Mouse (Mus musculus): ENCODE data around the gene Sstr4.

Gene Sstr4

DNA sequence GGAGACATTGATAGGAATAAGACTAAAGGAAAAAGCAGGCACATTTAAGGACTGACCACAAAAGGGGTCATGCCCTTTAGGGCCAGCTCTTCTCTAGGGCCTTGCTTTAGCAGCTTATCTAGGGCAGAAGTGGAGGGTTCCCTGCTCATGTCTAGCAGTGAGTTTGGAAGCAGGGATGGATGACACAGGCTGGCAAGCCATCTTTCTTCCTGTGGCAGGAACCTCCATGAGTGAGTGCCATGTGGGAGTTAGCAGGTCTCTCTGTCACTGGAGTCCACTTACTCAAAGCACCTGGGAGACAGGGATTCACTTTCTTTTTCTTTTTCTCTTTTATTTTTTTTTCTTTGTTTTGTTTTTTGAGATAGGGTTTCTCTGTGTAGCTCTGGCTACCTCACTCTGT is 1.3 kb upstream of the Sstr4 start:
- no peak for DNase-seq (ENCODE audit: low spot score in 2 of 2)

DNA sequence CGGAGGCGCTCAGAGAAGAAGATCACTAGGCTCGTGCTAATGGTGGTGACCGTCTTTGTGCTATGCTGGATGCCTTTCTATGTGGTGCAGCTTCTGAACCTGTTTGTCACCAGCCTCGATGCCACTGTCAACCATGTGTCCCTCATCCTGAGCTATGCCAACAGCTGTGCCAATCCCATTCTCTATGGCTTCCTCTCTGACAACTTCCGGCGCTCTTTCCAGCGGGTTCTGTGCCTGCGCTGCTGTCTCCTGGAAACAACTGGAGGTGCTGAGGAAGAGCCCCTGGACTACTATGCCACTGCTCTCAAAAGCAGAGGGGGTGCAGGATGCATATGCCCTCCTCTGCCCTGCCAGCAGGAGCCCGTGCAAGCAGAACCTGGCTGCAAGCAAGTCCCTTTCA is 1.1 kb downstream of the Sstr4 start:
- no peak for DNase-seq (ENCODE audit: low spot score in 2 of 2)

DNA sequence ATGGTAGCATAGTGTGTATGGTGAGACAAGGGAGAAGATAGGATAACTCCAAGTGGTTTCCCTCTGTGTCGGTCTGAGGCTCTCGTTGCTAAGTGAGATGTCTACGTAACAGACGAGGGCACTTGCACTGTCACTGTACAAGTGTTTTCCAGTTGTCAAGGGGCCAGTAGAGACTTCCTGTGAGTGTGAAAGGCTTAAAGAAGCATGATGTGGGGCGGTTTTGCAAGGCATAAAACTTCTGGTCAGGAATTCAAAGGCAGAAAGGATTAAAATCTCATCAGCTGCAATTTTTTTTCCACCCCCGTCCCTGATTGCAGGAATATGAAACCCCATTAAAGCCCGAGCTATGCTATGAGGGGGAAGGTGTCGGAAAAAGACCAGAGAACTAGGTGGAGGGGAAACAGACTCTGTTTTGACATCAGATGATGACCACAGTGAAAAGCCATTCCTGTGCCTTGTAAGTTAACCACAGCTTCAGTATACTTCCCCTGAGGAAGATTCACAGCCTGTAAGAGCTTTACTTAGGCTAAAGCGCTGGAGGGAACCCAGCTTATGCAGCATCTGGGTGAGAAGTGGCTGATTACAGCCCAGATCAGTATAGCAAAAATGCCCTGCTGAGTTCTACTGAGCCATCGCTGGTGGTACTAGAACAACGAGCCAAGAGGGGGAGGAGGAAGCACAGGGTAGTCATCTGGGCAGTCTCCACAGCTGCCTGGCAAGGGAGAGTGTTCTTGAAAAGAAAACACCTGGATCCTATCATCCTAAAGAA is 2.1 kb downstream of the Sstr4 start:
- DNase-seq (ENCODE audit: low spot score in 2 of 2) = no peak

DNA sequence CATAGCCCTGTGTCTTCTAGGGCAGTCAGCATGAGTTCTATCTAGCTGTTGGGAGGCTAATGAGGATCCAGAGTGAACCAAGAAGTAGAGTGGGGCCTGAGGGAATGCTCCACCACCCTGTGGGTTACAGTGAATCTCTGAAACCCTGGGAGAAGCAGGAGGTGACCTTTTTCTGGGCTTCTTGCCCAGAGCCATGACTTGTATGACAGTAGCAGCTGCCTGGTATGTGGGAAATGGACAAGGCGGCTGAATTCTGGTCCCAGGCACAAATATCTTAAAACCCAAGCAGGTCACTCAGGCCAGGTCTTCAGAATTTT is 2.6 kb downstream of the Sstr4 start:
- DNase-seq (ENCODE audit: low spot score in 2 of 2) = no peak

DNA sequence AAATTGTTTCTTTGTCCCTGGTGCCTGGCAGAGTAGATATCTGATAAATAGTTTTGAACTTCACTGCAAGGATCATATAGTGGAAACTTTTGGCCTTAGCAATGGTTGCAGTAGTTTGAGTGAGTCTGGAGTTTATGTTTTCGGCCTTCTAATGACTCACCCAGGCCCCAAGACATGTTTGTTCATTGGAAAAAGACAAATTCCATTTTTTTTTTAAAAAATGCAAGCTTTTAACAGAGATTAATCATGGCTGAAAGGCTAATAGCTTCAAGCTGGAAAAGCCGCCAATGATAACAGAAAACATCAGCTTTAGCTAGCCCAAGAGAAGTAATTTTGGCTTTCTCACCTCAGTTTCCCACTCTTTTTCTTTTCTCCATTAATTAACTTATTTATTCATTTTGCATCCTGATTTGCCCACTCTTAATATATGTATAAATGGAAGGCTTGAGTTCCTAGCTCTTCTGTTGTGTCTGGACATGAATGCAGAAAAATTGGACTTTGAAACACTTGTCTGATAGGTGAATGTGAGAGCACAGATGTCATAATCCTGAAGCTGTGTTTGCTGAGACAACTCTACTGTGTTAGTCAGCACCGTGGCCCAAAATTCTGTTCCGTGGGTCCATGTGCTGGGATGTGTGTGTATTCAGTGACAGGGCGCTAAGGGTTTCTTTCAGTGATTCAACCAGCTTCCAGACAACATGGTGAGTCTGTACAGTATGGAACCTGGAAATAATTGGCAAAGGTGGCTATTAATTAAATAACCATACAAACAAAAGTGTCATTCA is 3.9 kb downstream of the Sstr4 start:
- no peak for DNase-seq (ENCODE audit: low spot score in 2 of 2)

DNA sequence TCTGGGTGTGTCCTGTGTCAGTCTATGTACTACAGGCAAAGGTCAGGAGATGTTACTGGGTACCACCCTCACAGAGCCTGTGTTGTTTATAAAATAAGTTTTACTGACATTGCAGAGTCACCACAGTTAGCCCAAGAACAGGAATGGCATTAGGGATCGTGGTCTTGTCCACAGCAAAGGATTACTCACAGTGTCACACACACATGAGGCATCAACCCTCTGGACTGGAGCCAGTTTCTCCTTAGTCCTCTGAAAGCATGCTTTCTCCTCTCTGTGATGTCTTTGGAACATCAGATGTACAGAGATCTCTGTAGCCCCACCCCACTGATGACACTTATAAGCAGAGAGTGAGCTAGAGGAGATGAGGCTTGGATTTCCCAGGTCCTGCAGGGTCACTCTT is 7.1 kb downstream of the Sstr4 start:
- no peak for DNase-seq (ENCODE audit: low spot score in 2 of 2)

DNA sequence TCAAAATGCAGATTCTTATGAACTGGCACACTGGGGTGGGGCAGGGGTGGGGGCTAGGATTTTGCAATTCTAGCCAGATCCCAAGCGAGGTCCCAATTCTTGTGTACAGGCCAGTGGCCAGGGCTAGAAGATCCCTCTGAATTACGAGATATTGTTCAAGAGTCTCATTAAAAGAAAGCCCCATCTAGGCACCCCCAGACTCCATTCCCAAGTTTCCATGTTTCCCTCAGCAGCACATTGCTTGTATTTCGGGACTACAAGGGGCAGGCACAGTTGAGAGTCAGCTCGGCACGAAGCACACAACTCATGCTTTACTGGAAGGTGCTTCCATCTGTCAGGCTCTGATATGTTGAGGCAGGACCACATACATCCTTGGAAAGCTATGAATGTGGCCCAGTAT is 9.8 kb downstream of the Sstr4 start:
- no peak for DNase-seq (ENCODE audit: low spot score in 2 of 2)

DNA sequence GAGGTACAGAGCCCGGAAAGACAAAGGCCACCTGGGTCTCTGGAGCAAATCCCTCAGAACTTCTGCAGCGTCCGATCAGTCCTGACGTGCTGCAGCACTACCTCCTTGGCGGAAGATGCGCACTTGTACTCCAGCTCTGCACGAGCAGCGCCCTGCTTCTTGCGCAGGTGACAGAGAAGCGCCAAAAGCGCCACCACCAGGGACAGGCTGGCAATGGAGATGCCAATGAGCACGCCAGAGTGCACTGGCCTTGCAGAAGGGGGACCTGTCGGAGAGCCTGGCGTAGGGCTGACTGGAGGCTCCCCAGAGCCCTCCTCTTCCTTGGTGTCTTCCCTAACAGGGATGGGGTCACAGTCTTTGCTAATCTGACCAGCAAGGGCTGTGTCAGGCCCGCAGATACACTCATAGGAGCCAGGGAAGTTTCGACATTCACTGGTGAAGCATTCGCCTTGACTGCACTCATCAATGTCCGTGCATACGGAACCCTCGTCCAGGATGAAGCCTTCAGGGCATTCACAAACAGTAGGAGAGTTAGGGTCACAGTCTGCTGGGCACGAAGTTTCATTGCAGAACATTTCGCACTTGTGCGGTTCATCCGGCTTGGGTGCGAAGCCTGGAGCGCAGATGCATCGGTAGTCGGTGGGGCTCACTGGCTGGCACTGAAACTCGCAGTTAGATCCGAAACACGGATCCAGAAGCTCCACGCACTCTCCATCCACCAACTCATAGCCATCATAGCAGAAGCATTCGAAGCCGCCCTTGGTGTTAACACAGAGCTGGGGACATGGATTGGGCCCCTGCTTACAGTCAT is 11.2 kb downstream of the Sstr4 start:
- peak; percentile 62 to 77 for DNase-seq (ENCODE audit: low spot score in 2 of 2)

DNA sequence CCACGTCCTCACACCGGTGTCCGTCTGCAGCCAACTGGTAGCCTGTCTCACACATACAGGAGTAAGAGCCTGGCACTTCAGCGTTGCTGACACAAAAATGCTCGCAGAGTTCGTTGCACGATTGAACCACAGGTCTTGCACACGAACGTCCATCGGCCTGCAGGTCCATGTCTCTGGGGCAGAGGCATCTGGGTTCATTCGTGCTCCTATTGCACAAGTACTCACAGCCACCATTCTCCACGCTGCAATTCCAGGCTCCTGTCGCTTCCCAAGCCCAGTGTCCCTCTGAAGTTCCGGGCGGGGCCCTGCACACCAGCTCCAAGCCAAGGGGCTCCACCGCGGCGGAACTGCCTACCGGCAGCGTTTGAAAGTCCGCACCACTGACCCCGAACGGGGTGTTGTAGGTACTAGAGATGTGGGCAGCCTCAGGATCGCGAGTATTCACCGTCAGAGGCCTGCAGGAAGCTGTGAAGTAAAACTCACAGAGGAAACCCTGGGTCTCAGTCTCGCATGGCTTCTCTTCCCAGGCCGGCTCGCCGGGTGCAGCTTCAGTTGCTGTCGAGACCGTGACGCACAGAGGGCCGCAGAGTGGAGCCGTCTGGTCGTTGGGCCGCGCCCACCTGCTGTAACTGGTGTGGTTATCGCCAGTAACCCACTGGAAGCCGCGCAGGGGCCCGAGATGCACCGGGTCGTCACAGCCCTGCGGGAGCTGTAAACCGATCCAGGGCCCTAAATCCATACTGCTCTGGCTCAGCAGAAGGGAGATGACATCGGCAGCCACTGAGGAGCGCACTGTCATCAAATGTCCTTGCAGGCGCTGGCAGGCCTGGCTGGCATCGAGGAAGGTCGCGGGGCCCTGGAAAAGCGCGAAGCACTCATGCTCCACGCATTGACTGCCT is 12.1 kb downstream of the Sstr4 start:
- peak; percentile 48 to 77 for DNase-seq (ENCODE audit: low spot score in 2 of 2)

DNA sequence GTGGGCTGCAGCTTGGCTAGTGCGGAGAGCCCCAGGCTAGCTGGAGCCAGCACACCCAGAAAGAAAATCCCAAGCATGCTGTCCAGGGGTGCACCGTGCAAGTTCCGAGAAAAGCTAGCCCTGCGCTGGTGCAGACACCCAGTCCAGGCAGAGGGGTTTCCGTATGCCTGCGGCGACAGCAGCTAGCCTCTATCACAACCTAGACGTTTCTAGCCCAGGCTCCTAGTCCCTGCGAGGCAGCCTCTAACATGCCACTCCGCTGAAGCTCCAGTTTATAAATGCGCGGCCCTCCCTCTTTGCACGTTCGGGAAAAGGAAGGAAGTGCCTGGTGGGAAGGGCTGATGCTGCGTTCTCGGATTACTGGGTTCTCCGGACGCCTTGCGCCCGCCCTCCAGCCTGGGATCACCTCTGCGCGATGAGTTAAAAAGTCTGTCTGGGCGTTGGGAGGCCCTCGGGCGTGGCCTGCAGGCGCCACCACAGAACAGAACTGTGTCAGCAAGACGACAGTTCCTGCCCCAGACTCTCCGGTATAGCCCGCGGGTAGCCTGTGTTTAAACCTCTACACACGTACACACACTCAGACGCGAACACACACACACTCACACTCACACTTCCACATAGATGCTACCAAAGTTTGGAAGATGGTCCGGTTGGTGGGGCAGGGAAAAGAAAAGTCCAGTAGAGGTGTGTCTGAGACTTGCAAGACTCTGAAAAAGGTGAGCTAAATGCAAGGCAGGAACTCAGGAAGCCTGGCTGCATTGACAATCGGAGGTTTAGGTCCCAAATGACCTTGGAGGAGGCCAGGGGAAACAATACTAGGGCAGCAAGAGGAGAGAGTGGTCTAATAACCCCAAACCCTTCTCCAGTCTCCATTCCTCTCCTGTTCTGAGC is 13.0 kb downstream of the Sstr4 start, which contains the start of gene Thbd:
Gene Thbd (minus strand): TSS at position 319 of the 891 bp plus-strand sequence.
- DNase-seq (ENCODE audit: low spot score in 2 of 2) = peak; percentile 56 to 77

DNA sequence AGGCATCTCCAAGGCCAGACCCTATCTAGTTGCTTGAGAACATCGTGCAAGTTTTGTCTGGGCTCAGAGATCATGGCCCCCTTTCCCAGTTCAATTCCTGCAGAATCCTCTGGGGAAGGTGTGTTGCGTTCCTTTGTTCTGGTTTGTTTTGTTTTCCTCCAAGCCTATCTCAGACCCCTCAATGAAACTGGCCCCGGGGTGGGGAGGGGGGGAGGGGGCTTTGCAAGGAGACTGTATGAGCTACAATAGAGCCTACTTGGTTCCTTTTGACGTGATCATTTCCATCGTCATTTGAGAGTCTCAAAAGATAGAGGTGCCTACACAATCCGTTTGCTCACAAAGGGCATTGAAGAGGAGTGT is 13.6 kb downstream of the Sstr4 start:
- DNase-seq (ENCODE audit: low spot score in 2 of 2) = no peak

DNA sequence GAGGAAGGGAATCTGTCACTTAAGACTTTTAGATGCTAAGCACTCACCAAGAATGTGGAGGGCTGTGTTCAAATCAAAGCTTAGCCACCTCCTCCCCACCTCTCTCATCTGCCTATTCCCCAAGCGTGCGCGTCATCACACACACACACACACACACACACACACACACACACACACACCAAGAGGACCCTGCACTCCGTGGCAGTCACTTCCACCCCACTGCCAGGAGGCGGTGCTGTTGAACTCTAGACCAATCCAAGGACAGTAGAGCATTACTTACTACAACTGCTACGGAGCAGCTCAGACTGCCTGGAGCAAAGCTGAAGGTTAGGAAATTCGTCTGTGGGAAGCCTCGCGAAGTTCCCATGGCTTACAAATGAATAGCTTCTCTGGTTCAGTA is 14.0 kb downstream of the Sstr4 start:
- DNase-seq (ENCODE audit: low spot score in 2 of 2) = peak; percentile 79 to 86

DNA sequence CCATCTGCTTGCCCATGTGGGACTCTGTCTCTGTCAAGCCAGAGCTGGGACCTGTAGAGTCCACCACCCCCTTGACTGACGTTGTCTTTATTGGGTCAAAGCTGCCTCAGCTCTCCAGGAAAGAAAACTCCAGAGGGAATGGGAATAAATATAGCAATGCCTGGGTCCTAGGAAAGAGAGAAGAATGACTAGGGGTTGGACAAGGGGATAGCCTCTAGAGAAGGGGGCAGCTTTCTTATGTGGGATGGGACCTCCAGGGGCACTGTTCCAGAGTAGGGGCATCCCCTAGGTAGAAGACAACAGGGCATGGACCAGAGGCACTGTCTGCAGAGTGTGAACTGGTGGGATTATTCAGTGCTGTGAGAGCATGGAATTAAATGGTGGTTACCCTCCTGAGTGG is 14.7 kb downstream of the Sstr4 start:
- DNase-seq (ENCODE audit: low spot score in 2 of 2) = no peak

DNA sequence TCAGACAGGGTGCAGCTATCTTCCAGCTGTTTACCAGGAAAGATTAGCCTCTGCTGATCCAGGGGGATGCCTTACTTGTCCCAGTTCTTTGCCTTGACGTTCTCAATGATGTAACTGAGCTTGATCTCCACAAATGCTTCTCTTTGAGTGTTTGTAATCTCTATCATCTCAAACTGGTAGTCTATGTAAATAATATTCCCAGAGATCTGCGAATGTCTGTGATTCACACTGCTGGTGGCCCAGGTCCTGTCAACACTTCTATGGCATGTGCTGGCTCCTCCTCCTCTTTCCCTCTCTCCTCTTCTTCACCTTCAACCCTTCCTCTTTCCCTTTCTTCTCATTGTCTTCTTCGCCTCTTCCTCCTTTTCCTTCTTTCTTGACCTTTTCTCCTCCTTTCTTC is 24.0 kb downstream of the Sstr4 start:
- DNase-seq (ENCODE audit: low spot score in 2 of 2) = no peak

DNA sequence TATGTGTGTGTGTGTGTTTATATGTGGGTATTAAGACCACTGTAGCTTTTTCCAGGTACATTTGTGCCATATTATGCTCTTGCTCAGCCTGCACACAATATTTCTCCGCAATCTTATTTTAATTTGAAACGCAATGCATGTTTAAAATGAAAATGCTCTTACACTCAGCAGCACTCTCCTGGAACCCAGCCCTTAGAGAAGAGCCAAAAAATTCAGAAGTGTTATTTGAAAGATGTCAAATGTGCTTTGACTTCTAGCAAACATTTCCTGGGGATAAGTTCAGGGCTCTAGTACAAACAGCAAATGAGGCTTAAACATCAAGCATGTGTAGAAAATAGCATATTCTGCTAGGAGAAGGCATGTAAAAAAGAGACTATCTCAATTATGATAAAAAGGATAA is 24.6 kb downstream of the Sstr4 start:
- no peak for DNase-seq (ENCODE audit: low spot score in 2 of 2)

DNA sequence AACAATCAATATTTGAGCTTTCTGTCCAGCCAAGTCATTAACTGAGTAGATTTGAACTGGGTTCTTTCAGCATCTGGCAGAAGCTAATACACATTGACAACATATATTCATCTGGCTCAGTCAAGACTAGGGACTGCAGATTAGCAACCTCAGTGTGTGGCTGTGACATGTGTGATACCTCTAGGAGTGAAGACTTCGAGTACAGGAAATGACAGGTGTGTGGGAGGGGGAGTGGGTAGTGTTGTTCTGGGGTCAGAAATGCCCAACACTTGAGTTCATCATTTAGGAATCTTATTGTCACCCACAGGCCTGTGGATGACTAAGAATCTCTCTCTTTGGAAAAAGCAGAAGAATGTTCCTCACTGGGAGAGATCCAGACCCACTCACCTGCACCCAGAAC is 26.0 kb downstream of the Sstr4 start:
- no peak for DNase-seq (ENCODE audit: low spot score in 2 of 2)

DNA sequence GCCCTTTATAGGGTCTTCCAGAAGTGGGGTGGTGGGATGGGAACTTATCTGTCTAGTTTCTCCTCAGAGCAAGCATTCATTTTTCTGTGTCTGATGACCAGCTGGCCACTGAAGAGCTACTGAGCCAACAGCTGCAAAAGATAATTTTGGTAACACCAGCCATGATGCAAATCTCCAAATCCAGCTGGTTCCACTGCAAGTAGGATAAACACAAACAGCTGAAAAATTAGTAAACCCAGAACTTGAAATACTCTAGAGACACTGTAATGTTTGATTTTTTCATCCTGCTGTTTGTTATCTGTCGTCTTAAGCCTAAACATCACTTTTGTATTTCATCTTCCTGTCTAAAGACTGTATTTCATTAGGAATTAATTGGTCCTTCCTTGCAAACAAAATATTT is 26.6 kb downstream of the Sstr4 start:
- no peak for DNase-seq (ENCODE audit: low spot score in 2 of 2)

DNA sequence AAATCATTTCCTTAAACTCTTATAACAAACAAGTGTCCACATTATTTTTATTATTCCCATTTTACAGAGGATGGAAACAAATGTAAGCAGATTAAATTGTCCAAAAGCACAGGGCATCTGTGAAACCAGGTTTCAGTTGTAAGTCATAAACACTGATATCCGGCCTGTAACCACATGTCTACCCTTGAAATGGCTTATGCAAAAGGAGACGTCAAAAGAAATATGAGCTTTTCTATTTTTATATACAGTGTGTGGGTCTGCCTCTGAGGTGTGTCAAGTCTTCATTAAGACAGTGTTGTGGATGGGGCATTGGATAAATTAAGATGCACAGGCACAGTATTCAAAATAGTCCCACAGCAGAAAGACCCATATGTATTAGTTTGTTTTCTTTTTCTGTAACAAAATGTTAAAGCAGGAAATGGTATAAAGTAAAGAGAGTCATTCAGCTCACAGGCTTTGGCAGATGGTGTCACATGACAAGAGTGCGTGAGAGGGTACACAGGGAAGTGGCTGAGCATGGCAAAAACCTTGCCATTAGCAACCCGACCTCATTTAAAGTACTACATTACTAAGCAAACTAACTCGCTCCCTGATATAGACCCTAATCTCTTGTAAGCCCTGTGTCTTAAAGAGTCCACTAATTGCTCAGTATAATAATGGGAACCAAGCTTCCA is 30.7 kb downstream of the Sstr4 start:
- no peak for DNase-seq (ENCODE audit: low spot score in 2 of 2)

DNA sequence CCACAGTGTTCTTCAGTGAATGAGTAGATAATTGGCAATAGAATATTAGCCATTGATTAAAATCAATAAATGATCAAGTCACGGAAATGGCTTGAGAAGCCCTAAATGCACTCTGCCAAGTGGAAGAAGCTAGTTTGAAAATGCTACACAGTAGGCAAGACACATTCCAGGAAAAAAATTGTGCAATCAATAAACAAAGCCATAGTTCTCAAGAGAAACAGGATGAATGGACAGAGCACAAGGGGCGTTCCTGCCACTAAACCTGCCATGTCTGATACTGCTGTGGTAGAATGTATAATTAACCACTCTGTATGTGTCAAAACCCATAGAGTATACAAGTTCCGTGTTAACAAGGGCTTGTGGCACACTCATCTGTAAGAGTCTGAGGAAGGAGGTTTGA is 32.4 kb downstream of the Sstr4 start:
- DNase-seq (ENCODE audit: low spot score in 2 of 2) = no peak

DNA sequence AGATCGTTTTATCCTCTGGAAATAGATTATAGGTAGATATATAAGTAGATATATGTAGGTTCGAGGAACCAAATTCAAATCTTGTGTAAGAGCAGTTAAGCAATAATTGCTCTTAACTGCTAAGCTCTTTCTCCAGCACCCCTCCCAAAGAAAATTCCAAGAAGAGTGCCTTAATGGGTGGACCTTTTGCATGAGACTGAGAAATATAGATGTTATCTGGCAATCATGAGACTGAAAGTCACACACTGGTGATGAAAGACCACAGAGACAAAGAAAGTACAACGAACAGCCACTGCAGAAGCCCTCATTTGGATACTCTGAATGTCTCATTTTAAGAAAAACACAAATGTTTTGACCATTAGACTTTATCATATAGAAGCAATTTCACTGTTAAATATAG is 33.4 kb downstream of the Sstr4 start:
- no peak for DNase-seq (ENCODE audit: low spot score in 2 of 2)

Data from spleen, postnatal 4 days (tissue).